8 mouse cellular contexts compared by ENCODE assay signal in the genomic region with DNA sequence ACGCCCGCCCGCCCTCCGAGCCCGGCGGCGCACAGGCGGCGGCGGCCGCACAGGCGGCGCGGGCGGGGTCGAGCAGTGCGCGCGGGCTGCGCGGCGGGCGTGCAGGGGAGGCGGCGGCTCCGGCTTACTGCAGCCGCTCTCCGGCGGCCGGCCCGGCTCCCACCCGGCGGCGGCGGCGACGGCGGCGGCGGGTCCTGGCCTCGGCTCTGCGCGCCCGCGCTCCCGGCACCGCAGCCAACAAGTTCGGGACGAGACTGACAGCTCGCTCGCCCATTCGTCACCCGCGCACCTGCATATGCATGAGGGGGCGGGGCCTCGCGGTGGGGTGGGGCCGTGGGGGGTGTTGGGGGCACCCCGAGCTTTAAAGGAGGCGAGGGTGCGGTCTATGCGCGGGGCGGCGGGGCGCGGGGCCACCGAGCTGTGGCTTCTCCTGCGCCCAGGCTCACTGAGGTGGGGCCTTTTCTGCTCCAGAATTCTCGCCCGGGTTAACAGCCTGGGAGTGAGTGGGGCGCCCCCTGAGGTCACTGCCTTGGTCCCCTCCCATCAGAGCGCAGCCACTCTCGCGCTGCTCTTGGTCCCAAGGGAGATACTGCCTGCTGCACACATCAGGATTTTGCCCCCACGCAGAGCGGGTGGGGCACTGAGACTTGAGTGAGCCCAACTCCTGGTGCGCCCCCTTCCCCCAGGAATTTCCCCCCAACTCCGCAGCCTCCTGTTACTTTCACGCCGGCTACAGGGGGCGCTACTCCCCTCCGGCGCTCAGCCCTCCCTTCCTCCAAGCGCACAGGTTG. TPM values are rescaled to one million over a fixed set of nuclear protein-coding genes. Genes with fewer than 3 reads are reported as not detected.
A peak's percentile ranks its signal among the peaks of the same experiment; 100 is the strongest.
DNase-seq lines count a peak whose midpoint lies in the region; TF ChIP-seq lines count a peak whose summit lies in the region.

Gene Jag2 (minus strand): TSS at position 215 of the 791 bp plus-strand sequence.

- no peak for DNase-seq in spleen, adult 2 months (ENCODE audit: low read depth in 1 of 2, low spot score in 2 of 2)
- DNase-seq in spleen, postnatal 14 days (ENCODE audit: low spot score in 2 of 2), result no peak
- DNase-seq in heart, embryonic 10.5 days (ENCODE audit: low spot score), result peak; percentile 86
- DNase-seq in kidney, postnatal 14 days, result peak; percentile 60
- DNase-seq in liver, adult 2 months (ENCODE audit: extremely low read depth, low read depth, low spot score), result no peak
- DNase-seq in thymus, postnatal 10 days (ENCODE audit: low spot score in 2 of 2), result peak; percentile 33 to 54

- peak within 1 kb of the TSS; percentile 83 for H3K4me2 ChIP-seq in myocyte (ENCODE audit: low read depth)

- no peaks in the 10 kb centered on the region for H3K79me2 ChIP-seq in liver, adult 2 months (ENCODE audit: control insufficient read depth, insufficient read depth, low read length)
- peaks cover 28% of the 10 kb centered on the region for H3K79me2 ChIP-seq in myocyte (ENCODE audit: control insufficient read depth, insufficient read depth)

- no peak within 1 kb of the TSS for H3K27ac ChIP-seq in spleen, adult 2 months (ENCODE audit: insufficient read depth, low read length)
- no peak within 1 kb of the TSS for H3K27ac ChIP-seq in embryonic fibroblast, embryonic 13.5 days (ENCODE audit: insufficient read depth, low read length)
- H3K27ac ChIP-seq in heart, embryonic 10.5 days, result peak within 1 kb of the TSS; percentile 84
- no peak within 1 kb of the TSS for H3K27ac ChIP-seq in liver, adult 2 months (replicated peaks; ENCODE audit: insufficient read depth, low read depth, low read length)

- H3K9me3 ChIP-seq in heart, embryonic 10.5 days, result no peaks in the 10 kb centered on the region

- no peak for TF ChIP-seq CTCF in spleen, adult 2 months (IDR thresholded peaks at IDR 0.05; ENCODE audit: extremely low read depth, insufficient read depth, insufficient read length, insufficient replicate concordance)
- TF ChIP-seq CTCF in embryonic fibroblast, embryonic 13.5 days (IDR thresholded peaks at IDR 0.05; ENCODE audit: borderline replicate concordance, insufficient read depth, low read length), result no peak
- 0 out of 2 replicates have a peak, but pooled peaks have one; percentile 9 for TF ChIP-seq CTCF in liver, adult 2 months (IDR thresholded peaks at IDR 0.05; ENCODE audit: low read depth, low read length)

- no peaks in the 10 kb centered on the region for H3K36me3 ChIP-seq in spleen, adult 2 months (ENCODE audit: control insufficient read depth, insufficient read depth, low read length)
- H3K36me3 ChIP-seq in heart, embryonic 10.5 days, result no peaks in the 10 kb centered on the region
- H3K36me3 ChIP-seq in liver, adult 2 months (ENCODE audit: control insufficient read depth, insufficient read depth, low read length), result no peaks in the 10 kb centered on the region
- no peaks in the 10 kb centered on the region for H3K36me3 ChIP-seq in myocyte (ENCODE audit: control insufficient read depth, insufficient read depth)

- H3K4me1 ChIP-seq in spleen, adult 2 months (ENCODE audit: control insufficient read depth, insufficient read depth, insufficient read length), result peaks cover 4% of the 10 kb centered on the region; the same call in 1 of the 2 replicates
- H3K4me1 ChIP-seq in embryonic fibroblast, embryonic 13.5 days (ENCODE audit: control insufficient read depth, insufficient read depth, low read length), result no peaks in the 10 kb centered on the region
- H3K4me1 ChIP-seq in heart, embryonic 10.5 days, result peaks cover 47% of the 10 kb centered on the region
- H3K4me1 ChIP-seq in liver, adult 2 months (ENCODE audit: control insufficient read depth, insufficient read depth, low read length), result no peaks in the 10 kb centered on the region; the same call in 1 of the 2 replicates

- peak within 1 kb of the TSS; percentile 37; the same call in 1 of the 2 replicates for H3K4me3 ChIP-seq in spleen, adult 2 months (ENCODE audit: extremely low read depth, insufficient read depth, insufficient read length)
- peak within 1 kb of the TSS; percentile 10; the same call in 1 of the 2 replicates for H3K4me3 ChIP-seq in embryonic fibroblast, embryonic 13.5 days (ENCODE audit: insufficient read depth, low read length)
- peak within 1 kb of the TSS; percentile 67 for H3K4me3 ChIP-seq in heart, embryonic 10.5 days
- H3K4me3 ChIP-seq in liver, adult 2 months (ENCODE audit: insufficient read depth, low read depth, low read length), result peak within 1 kb of the TSS; percentile 30; the same call in 1 of the 2 replicates
- peak within 1 kb of the TSS; percentile 19 for H3K4me3 ChIP-seq in myocyte

- no peak for TF ChIP-seq POLR2A in spleen, adult 2 months (IDR thresholded peaks at IDR 0.05; ENCODE audit: low read depth, low read length)
- TF ChIP-seq POLR2A in embryonic fibroblast, embryonic 13.5 days (IDR thresholded peaks at IDR 0.05; ENCODE audit: low read depth, low read length), result no peak
- no peak for TF ChIP-seq POLR2A in liver, adult 2 months (IDR thresholded peaks at IDR 0.05; ENCODE audit: extremely low read depth, insufficient read depth, low read length)
- TF ChIP-seq POLR2A in myocyte (IDR thresholded peaks at IDR 0.05; ENCODE audit: insufficient read length, low read depth), result peak; percentile 66

- no peak within 1 kb of the TSS for H3K9ac ChIP-seq in liver, adult 2 months (ENCODE audit: low read depth, low read length)

- 13% methylated on average over 71 of the region's 85 CpGs for WGBS in spleen, adult 2 months
- 15% methylated on average over 85 of the region's 85 CpGs for WGBS in heart, embryonic 10.5 days
- WGBS in liver, adult 2 months, result 19% methylated on average over 85 of the region's 85 CpGs

- peak within 1 kb of the TSS; percentile 82 for H3ac ChIP-seq in myocyte (ENCODE audit: control insufficient read depth, insufficient read length)

- peaks cover 14% of the 10 kb centered on the region for H3K27me3 ChIP-seq in spleen, adult 2 months (ENCODE audit: control insufficient read depth, insufficient read depth, low read length)
- peaks cover 95% of the 10 kb centered on the region for H3K27me3 ChIP-seq in heart, embryonic 10.5 days (ENCODE audit: insufficient read depth, poor library complexity, severe bottlenecking)
- peaks cover 26% of the 10 kb centered on the region for H3K27me3 ChIP-seq in liver, adult 2 months (ENCODE audit: control insufficient read depth, insufficient read depth, low read length)
- H3K27me3 ChIP-seq in myocyte (ENCODE audit: control insufficient read depth, insufficient read depth, insufficient read length), result no peaks in the 10 kb centered on the region

TF ChIP-seq in myocyte, 11 proteins besides CTCF, POLR2A, EP300 and RAD21:
- no peak for TF ChIP-seq TCF3 (IDR thresholded peaks at IDR 0.05; ENCODE audit: insufficient read length, low read depth)
- TF ChIP-seq SRF (IDR thresholded peaks at IDR 0.05; ENCODE audit: control insufficient read depth, insufficient read length, low read depth), result no peak
- TF ChIP-seq MYOD1 (IDR thresholded peaks at IDR 0.05; ENCODE audit: control insufficient read depth in 1 of 3, insufficient read length in 2 of 3, low read depth in 2 of 3), result peak in 1 of 3 experiments; percentile 14
- no peak for TF ChIP-seq CEBPB (IDR thresholded peaks at IDR 0.05; ENCODE audit: insufficient read depth, poor library complexity, severe bottlenecking)
- peak; percentile 55 for TF ChIP-seq POLR2AphosphoS2 (IDR thresholded peaks at IDR 0.05; ENCODE audit: insufficient read length, low read depth)
- TF ChIP-seq REST (IDR thresholded peaks at IDR 0.05; ENCODE audit: insufficient read depth, insufficient read length), result no peak
- TF ChIP-seq TCF12 (IDR thresholded peaks at IDR 0.05; ENCODE audit: insufficient read depth, poor library complexity, severe bottlenecking), result no peak
- no peak for TF ChIP-seq E2F4 (IDR thresholded peaks at IDR 0.05; ENCODE audit: insufficient read depth)
- TF ChIP-seq USF1 (IDR thresholded peaks at IDR 0.05; ENCODE audit: low read depth), result no peak
- no peak for TF ChIP-seq MYOG (IDR thresholded peaks at IDR 0.05; ENCODE audit: control insufficient read depth in 1 of 3, insufficient read depth in 1 of 3, insufficient read length in 2 of 3, low read depth in 2 of 3)
TF ChIP-seq in myocyte: peak in this region for 2.

RNA-seq across cellular contexts. Expression of gene Jag2, which starts in this region (rescaled TPM):
- polyA plus RNA-seq in spleen, adult 2 months (2012; rRNA removed), result 7.8 and 8.6 TPM in 2 replicates
- 0.25 TPM in 1 of 2 replicates, not detected in the other for polyA plus RNA-seq in embryonic fibroblast, embryonic 13.5 days (2011; ENCODE audit: insufficient read length, low read depth, missing spikeins)
- 2.0 and 3.6 TPM in 2 replicates for polyA plus RNA-seq in heart, embryonic 10.5 days (2016; fragmentation: Nextera tagmentation; extraction: Ambion mirVana)
- under 0.01 and 0.27 TPM in 2 replicates for total RNA-seq in liver, adult 2 months (2014; rRNA removed)
- 0.13 and 0.29 TPM in 2 replicates for polyA plus RNA-seq in liver, adult 2 months (2012; rRNA removed)
- polyA plus RNA-seq in myocyte (2012; fragmentation: generic; extraction: Trizol), result 51.8 TPM

Comparison
In these comparisons a context has a peak if more than half of its experiments do, and no peak if none do; other contexts are left out.
1. DNase-seq: peak in heart, embryonic 10.5 days (single experiment), kidney, postnatal 14 days (single experiment) and thymus, postnatal 10 days (2 of 2); none in spleen, adult 2 months (0 of 2), spleen, postnatal 14 days (0 of 2) and liver, adult 2 months (single experiment).
2. H3K4me3 ChIP-seq: peak in every context shown above with its lines; median percentile 67 in heart, embryonic 10.5 days; 37 in spleen, adult 2 months; 30 in liver, adult 2 months; 19 in myocyte; 10 in embryonic fibroblast, embryonic 13.5 days.